Mouse (Mus musculus) forebrain, embryonic 15.5 days (tissue): ENCODE measurements around the gene Cdh23. TPM values are rescaled to one million over a fixed set of nuclear protein-coding genes. Genes with fewer than 3 reads are reported as not detected.
A peak's percentile ranks its signal among the peaks of the same experiment; 100 is the strongest.
"Not testable (repeated sequence)": the region's sequence is repeated elsewhere in the genome, so short reads cannot be mapped to it uniquely, and the experiment has no call there.

ENCODE experiments used
- ATAC-seq: fragments of 200-750 bp; cut with Nextera tagmentation; replicated peaks from 2 replicates; pipeline ENCODE4 v1.8.0; 2017; ENCODE audit warnings: mild to moderate bottlenecking, moderate TSS enrichment, moderate library complexity
- H3K27ac ChIP-seq: fragments of 300-500 bp; sonication (generic); replicated peaks from 2 replicates; pipeline ENCODE4 v1.5.1; 2015; ENCODE audit warnings: mild to moderate bottlenecking, inconsistent platforms
- H3K27me3 ChIP-seq: fragments of 300-500 bp; sonication (generic); 2 replicates; pipeline ENCODE4 v1.6.1; 2015; ENCODE audit warnings: inconsistent platforms
- H3K36me3 ChIP-seq: fragments of 300-500 bp; sonication (generic); 2 replicates; pipeline ENCODE4 v1.6.1; 2015; ENCODE audit warnings: mild to moderate bottlenecking, inconsistent platforms
- H3K4me1 ChIP-seq: fragments of 300-500 bp; sonication (generic); 2 replicates; pipeline ENCODE4 v1.6.1; 2015; ENCODE audit warnings: inconsistent platforms
- H3K4me2 ChIP-seq: fragments of 300-500 bp; sonication (generic); replicated peaks from 2 replicates; pipeline ENCODE4 v1.6.1; 2015; ENCODE audit warnings: mild to moderate bottlenecking, inconsistent platforms
- H3K4me3 ChIP-seq: fragments of 300-500 bp; sonication (generic); 2 replicates; pipeline ENCODE4 v1.5.1; 2015; ENCODE audit warnings: mild to moderate bottlenecking, inconsistent platforms
- H3K9ac ChIP-seq: fragments of 300-500 bp; sonication (generic); replicated peaks from 2 replicates; pipeline ENCODE4 v1.6.1; 2015; ENCODE audit warnings: mild to moderate bottlenecking, inconsistent platforms
- H3K9me3 ChIP-seq: fragments of 300-500 bp; sonication (generic); 2 replicates; pipeline ENCODE4 v1.6.1; 2016; ENCODE audit warnings: inconsistent platforms
- WGBS: fragments of 180-500 bp; shearing (Covaris S2); methylation state at CpG from one replicate; pipeline ENCODE4 v1.1.7; 2015; ENCODE audit warnings: mixed read lengths; 5-methylcytosine and 5-hydroxymethylcytosine counted together
- polyA plus RNA-seq: library from polyadenylated mRNA; unstranded; fragments of >200 nt; fragmentation: Nextera tagmentation; extraction: Ambion mirVana; gene quantifications from 2 replicates; pipeline ENCODE4 v1.2.1, GENCODE M21; 2015

The Cdh23 gene
- 1.2 and 2.7 TPM in 2 replicates for polyA plus RNA-seq

DNA sequence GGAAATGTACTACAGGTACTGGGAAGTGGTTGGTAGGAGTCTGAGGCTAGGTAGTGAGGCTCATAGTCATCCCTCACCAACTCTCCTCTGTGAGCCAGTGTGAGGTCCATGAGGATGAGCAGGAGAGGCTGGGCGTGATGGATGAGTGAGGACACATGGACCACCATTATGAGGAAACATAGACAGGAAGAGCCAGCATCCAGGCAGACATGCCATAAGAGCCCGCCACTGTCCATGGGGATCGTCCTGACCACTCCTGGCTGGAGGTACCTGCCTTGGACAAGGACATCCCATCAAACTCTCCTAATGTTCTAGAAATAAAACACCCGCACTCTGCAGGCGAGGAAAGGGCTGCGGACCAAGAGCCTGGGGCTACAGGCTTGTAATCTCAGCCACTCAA, at the start of gene Cdh23:
Cdh23 (minus strand) TSS at position 101 of the 400 bp plus-strand sequence.
- no peaks in the 10 kb centered on the region for H3K9me3 ChIP-seq
- 91% methylated on average over 6 of the region's 6 CpGs for WGBS

DNA sequence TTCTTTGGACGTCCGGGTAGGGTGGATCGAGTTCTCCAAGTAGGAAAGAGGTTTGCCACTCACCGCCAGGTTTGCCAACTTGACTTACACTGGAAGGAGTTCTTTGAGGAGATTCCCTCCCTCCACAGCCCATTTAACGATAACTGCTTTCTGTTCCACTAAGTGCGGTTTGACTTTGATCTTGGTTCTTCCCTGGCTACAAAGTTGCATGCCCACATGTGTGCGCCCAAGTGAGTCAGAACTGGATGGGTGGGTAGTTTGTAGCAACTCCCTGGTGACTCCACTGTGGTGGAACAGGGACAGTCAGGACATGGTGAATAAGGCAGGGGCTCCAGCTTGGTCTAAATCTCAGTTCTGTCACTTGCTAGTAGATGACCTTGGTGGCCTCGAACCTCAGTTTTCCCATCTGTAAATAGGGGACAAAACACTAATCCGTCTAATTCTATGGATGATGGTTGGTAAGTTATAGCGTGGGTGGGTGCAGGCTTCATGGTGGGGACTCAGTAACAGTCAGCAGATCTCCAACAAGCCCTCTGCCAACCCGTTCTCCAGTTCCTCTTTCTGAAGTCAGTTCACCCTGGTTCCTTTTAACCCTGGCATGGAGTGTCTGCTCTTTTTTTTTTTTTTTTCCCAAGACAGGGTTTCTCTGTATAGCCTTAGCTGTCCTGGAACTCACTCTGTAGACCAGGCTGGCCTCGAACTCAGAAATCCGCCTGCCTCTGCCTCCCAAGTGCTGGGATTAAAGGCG, 48.4 kb upstream of the Cdh23 start:
- H3K4me1 ChIP-seq, result peaks cover 15% of the 10 kb centered on the region
- ATAC-seq, result no peak
- no peak overlapping the region for H3K4me3 ChIP-seq
- no peak overlapping the region for H3K9ac ChIP-seq
- WGBS, result 94% methylated on average over 14 of the region's 14 CpGs
- H3K36me3 ChIP-seq, result no peaks in the 10 kb centered on the region
- no peaks in the 10 kb centered on the region for H3K9me3 ChIP-seq
- no peak overlapping the region for H3K4me2 ChIP-seq
- no peaks in the 10 kb centered on the region for H3K27me3 ChIP-seq
- H3K27ac ChIP-seq, result no peak overlapping the region

More for the DNA sequence above, at the start of gene Cdh23:
- no peak within 1 kb of the TSS for H3K9ac ChIP-seq
- H3K36me3 ChIP-seq, result no peaks in the 10 kb centered on the region
- H3K4me3 ChIP-seq, result no peak within 1 kb of the TSS
- H3K4me1 ChIP-seq, result peaks cover 11% of the 10 kb centered on the region
- H3K27ac ChIP-seq, result no peak within 1 kb of the TSS
- H3K4me2 ChIP-seq, result no peak within 1 kb of the TSS
- H3K27me3 ChIP-seq, result peaks cover 6% of the 10 kb centered on the region; the same call in 1 of the 2 replicates
- no peak for ATAC-seq

DNA sequence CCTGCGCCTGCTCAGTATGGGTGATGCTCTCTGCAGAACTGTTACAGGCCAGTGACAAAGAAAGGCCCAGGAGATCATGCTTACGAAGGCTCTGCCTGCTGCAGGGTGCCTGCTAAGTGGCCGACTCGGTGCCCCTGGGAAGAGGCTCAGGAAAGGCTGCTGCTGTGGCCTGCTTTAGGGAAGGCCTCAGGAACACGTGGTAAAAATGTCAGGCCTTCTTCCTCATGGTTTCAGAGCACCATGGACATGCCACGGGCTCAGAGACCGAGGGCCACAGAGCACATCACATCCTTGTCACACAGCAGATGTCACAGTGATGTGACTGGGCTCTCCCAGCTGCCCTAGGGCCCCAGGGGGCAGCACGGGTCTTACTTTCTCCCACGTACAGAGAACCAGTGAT, 47.4 kb upstream of the Cdh23 start:
- H3K27me3 ChIP-seq, result no peaks in the 10 kb centered on the region
- no peak overlapping the region for H3K4me2 ChIP-seq
- H3K36me3 ChIP-seq, result no peaks in the 10 kb centered on the region
- 64% methylated on average over 9 of the region's 9 CpGs for WGBS
- no peaks in the 10 kb centered on the region for H3K9me3 ChIP-seq
- no peak overlapping the region for H3K9ac ChIP-seq
- no peak overlapping the region for H3K27ac ChIP-seq
- ATAC-seq, result no peak
- no peak overlapping the region for H3K4me3 ChIP-seq
- peaks cover 15% of the 10 kb centered on the region for H3K4me1 ChIP-seq

DNA sequence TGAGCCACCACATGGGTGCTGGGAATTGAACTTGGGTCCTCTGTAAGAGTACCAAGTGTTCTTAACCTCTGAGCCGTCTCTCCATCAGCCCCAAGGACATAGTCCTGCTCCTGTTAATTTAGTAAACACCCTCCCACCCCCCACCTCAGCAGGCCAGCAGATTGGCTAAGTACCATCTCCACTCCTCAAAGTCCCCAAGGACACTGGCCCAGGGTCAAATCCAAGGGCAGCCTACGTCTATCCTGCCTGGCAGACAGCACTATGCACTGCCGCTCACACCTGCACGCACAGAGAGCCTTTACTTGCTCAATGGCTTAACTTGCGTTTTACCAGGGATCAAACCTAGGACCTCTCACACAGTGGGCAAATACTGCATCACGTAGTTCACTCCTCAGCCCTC, 46.7 kb upstream of the Cdh23 start:
- H3K36me3 ChIP-seq, result no peaks in the 10 kb centered on the region
- H3K4me3 ChIP-seq, result no peak overlapping the region
- no peak overlapping the region for H3K4me2 ChIP-seq
- 82% methylated on average over 6 of the region's 6 CpGs for WGBS
- H3K4me1 ChIP-seq, result peaks cover 9% of the 10 kb centered on the region; the same call in 1 of the 2 replicates
- no peak overlapping the region for H3K27ac ChIP-seq
- no peaks in the 10 kb centered on the region for H3K9me3 ChIP-seq
- no peak for ATAC-seq
- no peaks in the 10 kb centered on the region for H3K27me3 ChIP-seq
- H3K9ac ChIP-seq, result no peak overlapping the region

DNA sequence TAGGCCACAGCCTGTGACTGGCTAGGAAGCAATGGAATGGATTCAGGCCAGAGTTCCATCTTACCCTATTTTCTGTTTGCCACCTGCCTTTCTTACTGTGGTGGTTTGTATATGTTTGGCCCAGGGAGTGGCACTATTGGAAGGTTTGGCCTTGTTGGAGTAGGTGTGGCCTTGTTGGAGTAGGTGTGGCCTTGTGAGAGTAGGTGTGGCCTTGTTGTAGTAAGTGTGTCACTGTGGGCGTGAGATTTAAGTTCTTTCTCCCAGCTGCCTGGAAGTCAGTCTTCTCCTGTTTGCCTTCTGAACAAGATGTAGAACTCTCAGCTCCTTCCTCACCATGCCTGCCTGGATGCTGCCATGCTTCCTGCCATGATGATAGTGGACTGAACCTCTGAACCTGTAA, 46.0 kb upstream of the Cdh23 start:
- ATAC-seq, H3K36me3 ChIP-seq, H3K4me1 ChIP-seq, H3K27ac ChIP-seq, H3K4me2 ChIP-seq, H3K4me3 ChIP-seq, H3K27me3 ChIP-seq, H3K9me3 ChIP-seq, H3K9ac ChIP-seq: not testable (repeated sequence)
- 77% methylated on average over 1 of the region's 1 CpGs for WGBS

DNA sequence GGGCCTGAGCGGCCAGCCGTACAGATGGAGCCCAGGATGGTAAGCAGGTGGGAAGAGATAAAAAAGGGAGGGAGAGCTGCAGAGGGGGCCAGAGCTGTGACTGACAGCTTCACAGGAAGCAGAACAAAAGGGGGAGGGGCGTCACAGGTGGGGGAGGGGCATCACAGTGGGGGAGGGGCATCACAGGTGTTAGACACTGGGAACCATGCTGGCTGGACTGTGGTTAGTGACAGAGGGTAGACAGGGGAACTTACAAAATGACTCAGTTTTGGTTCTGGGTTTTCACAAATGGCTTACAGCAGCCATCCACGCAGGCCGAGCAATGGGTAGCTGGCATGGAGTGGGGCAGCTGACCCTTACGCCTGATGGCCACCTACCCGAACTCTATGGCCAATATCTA, 45.1 kb upstream of the Cdh23 start:
- H3K27ac ChIP-seq, result no peak overlapping the region
- no peaks in the 10 kb centered on the region for H3K36me3 ChIP-seq
- no peak for ATAC-seq
- no peaks in the 10 kb centered on the region for H3K9me3 ChIP-seq
- H3K4me2 ChIP-seq, result no peak overlapping the region
- H3K9ac ChIP-seq, result no peak overlapping the region
- no peaks in the 10 kb centered on the region for H3K4me1 ChIP-seq
- no peak overlapping the region for H3K4me3 ChIP-seq
- no peaks in the 10 kb centered on the region for H3K27me3 ChIP-seq
- 78% methylated on average over 7 of the region's 7 CpGs for WGBS

DNA sequence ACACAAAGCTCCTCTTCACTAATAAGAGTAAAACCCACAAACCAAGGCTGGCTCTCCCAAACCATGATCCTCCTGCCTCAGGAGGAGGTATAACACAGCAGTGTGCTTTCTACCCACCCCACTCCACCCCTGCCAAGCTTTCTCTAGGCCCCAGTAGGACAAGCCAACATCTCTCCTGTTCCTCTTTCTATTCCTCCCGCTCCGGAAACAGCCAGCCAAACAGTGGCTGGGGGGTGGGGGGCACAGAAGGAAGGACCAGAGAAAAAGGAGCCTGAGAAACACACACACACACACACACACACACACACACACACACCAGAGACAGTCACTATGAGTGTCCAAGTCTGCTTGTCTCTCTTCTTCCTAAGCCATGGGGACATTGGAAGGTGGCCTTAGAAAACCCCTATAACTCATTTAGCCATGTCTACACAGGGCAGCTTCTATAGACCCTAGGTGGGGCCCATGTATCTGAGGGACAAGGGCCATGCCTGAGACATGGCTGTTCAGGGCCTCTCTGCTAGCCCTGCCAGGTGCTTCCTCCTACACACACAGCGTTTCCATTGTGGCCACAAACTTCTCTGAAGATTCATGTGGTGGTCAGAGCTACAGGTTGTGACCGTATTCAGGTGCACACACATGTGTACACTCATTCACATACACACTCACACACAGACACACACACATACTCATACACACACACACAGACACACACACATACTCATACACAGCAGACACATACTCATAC, 43.5 kb upstream of the Cdh23 start:
- 90% methylated on average over 4 of the region's 4 CpGs for WGBS
- H3K4me1 ChIP-seq, result no peaks in the 10 kb centered on the region
- no peak overlapping the region for H3K27ac ChIP-seq
- no peak overlapping the region for H3K9ac ChIP-seq
- no peak for ATAC-seq
- no peak overlapping the region for H3K4me3 ChIP-seq
- no peaks in the 10 kb centered on the region for H3K36me3 ChIP-seq
- no peak overlapping the region for H3K4me2 ChIP-seq
- no peaks in the 10 kb centered on the region for H3K9me3 ChIP-seq
- no peaks in the 10 kb centered on the region for H3K27me3 ChIP-seq

DNA sequence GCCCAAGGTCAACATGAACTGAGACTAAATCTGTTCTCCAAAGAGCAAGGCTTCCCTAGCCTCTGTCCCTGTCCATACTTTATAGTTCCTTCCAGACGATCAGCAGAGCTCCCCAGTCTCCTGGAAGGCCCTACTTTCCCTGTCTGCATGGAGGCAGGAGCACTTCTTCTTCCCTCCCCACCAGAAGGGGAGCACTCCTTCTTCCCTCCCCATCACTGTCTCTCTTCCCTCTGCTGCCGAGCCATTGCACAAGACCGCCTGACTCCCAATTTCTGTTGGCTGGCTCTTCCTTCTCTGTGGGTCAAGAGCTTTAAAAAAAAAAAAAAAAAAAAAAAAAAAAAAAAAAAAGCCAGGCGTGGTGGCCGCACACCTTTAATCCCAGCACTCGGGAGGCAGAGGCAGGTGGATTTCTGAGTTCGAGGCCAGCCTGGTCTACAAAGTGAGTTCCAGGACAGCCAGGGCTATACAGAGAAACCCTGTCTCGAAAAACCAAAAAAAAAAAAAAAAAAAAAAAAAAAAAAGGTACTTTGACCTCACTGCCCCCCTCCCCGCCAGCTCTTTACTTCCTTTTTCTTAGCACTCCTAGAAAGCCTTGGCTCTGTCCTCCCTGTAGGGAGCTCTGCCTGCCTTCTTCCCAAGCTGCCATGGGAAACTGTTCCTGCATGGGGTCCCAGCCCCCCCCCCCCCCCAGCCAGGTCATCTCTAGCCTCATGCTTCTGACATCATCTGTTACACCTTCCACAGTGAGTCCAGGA, 41.8 kb upstream of the Cdh23 start:
- no peak for ATAC-seq
- no peak overlapping the region for H3K4me2 ChIP-seq
- 90% methylated on average over 8 of the region's 9 CpGs for WGBS
- no peaks in the 10 kb centered on the region for H3K9me3 ChIP-seq
- no peak overlapping the region for H3K9ac ChIP-seq
- no peak overlapping the region for H3K4me3 ChIP-seq
- no peaks in the 10 kb centered on the region for H3K27me3 ChIP-seq
- H3K27ac ChIP-seq, result no peak overlapping the region
- no peaks in the 10 kb centered on the region for H3K4me1 ChIP-seq
- no peaks in the 10 kb centered on the region for H3K36me3 ChIP-seq

DNA sequence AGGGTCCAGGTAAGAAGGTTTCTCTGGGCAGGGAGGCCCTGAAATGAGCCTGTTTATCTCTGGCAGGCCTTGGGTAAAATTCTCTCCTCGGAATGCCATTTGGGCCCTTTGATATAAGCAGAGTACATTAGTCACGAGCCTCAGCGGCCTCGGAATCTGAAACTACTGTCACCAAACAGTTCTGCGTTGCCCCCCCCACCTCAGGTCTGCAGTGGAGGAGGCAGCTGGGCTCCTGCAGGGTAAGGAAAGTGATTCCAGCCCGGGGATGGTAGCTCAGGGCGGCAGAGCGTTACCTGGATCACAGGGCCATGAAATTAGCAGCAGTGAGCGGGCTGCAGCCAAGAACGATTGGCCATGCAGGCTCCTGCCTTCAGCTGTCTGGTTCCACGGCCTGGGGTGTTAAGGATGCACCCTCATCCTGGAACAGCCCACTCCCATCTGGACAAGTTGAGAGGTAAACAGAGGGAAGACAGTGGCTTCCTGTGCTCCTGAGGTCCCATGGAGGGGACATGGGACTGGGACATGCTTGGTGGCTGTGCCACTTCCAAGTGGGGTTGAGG, 41.0 kb upstream of the Cdh23 start:
- Histone ChIP-seq H3K27me3 (no peaks in the 10 kb centered on the region), H3K4me1 (peaks cover 4% of the 10 kb centered on the region), H3K9me3 (no peaks in the 10 kb centered on the region), H3K36me3 (no peaks in the 10 kb centered on the region), H3K27ac (no peak overlapping the region), H3K4me2 (no peak overlapping the region), H3K9ac (no peak overlapping the region), H3K4me3 (no peak overlapping the region)
- 82% methylated on average over 11 of the region's 11 CpGs for WGBS
- ATAC-seq, result no peak

DNA sequence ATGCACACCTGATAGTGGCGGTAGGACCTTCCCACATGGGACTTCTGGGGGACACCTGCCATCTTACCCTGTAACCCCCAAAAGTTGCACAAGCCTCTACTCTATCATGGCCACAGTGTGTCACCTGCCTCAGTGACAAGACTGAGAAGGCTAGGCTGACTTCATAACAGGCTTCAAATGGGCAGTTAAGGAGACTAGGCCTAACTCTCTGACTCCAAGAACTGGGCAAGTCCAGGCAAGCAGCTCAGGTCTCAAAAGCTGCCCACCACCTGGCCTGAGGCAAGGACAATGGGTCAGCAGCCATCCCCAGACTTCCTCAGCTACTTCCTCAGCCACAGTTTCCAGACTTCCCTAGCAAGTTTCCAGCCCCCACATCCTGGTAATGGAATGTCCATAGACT, 39.4 kb upstream of the Cdh23 start:
- WGBS, result 95% methylated on average over 1 of the region's 1 CpGs
- Histone ChIP-seq H3K4me2 (no peak overlapping the region), H3K27ac (no peak overlapping the region), H3K4me3 (no peak overlapping the region), H3K27me3 (no peaks in the 10 kb centered on the region), H3K9ac (no peak overlapping the region), H3K36me3 (no peaks in the 10 kb centered on the region), H3K9me3 (no peaks in the 10 kb centered on the region), H3K4me1 (peaks cover 13% of the 10 kb centered on the region)
- no peak for ATAC-seq

DNA sequence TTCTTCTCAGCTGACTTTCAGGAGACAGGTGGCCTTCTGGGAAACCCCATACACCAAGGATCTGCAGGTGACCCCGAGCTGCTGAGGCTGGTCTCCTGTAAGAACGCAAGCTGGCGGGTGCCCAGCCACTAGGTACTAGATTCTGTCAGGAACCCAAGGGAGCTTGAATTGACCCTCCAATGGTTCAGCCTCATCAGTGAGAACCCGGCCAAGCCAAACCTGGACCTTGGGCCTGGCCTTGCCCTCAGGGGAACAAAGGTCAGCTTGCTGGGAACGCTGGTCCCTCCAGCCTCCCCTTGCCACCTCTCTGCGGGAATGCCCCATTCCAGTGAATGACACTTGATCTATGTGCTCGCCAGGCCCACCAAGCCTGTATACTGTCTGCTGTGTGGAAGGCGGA, 37.2 kb upstream of the Cdh23 start:
- H3K4me1 ChIP-seq, result peaks cover 13% of the 10 kb centered on the region
- ATAC-seq, result no peak
- 90% methylated on average over 8 of the region's 8 CpGs for WGBS
- H3K4me2 ChIP-seq, result no peak overlapping the region
- no peak overlapping the region for H3K4me3 ChIP-seq
- H3K27ac ChIP-seq, result no peak overlapping the region
- H3K27me3 ChIP-seq, result no peaks in the 10 kb centered on the region
- H3K9me3 ChIP-seq, result no peaks in the 10 kb centered on the region
- H3K36me3 ChIP-seq, result no peaks in the 10 kb centered on the region; the same call in 1 of the 2 replicates
- no peak overlapping the region for H3K9ac ChIP-seq

DNA sequence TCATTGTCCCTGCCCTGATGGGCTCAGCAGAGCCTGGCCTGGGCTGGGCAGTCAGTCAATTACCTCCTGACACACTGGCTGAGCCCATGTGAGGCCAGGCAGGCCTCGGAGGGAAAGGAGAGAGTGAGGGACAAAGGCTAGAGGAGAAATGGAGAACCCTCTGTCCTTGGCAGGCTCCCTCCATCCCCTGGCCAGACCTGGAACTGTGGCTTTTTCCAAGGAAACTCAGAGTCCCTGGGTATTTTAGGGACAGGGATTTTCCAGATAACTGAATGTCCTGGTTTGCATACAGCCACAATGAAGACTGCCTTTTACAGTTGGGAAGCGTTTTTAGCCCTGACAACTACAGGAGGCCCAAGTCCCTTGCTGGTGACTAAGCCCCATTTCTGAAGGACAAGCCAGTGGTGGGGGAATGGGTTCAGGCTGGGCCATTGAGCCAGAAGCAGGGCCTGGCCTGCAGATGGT, 36.1 kb upstream of the Cdh23 start:
- H3K27me3 ChIP-seq, result no peaks in the 10 kb centered on the region
- H3K4me2 ChIP-seq, result no peak overlapping the region
- H3K27ac ChIP-seq, result peak overlapping the region; percentile 58
- H3K4me1 ChIP-seq, result peaks cover 17% of the 10 kb centered on the region
- no peak overlapping the region for H3K9ac ChIP-seq
- no peaks in the 10 kb centered on the region for H3K9me3 ChIP-seq
- WGBS, result 38% methylated on average over 2 of the region's 2 CpGs
- ATAC-seq, result 0 out of 2 replicates have a peak, but pooled peaks have one; percentile 29
- no peak overlapping the region for H3K4me3 ChIP-seq
- H3K36me3 ChIP-seq, result no peaks in the 10 kb centered on the region; the same call in 1 of the 2 replicates
